Mouse (Mus musculus) liver, embryonic 14.5 days (tissue): ENCODE measurements around the gene Ube2h. TPM values are rescaled to one million over a fixed set of nuclear protein-coding genes. Genes with fewer than 3 reads are reported as not detected.

Experiments used
- ATAC-seq: fragments of 200-750 bp; cut with Nextera tagmentation; 2 replicates; pipeline ENCODE4 v1.8.0; 2017; ENCODE audit warnings: moderate number of reproducible peaks, mild to moderate bottlenecking, moderate library complexity; ENCODE audit not compliant: insufficient read depth
- DNase-seq, 3 experiments: peaks; one replicate each; pipeline ENCODE4 v3.0.0-alpha.2; 2012 to 2013; ENCODE audit warnings: low read depth in 3 of 3, low spot score in 3 of 3
- H3K27ac ChIP-seq: fragments of 300-500 bp; sonication (generic); 2 replicates; pipeline ENCODE4 v1.5.1; 2014; ENCODE audit warnings: moderate library complexity, mild to moderate bottlenecking, control low read depth, inconsistent platforms
- H3K27me3 ChIP-seq: fragments of 300-500 bp; sonication (generic); 2 replicates; pipeline ENCODE4 v1.6.1; 2014; ENCODE audit warnings: mild to moderate bottlenecking, low read length, moderate library complexity; ENCODE audit not compliant: control insufficient read depth, insufficient read depth
- H3K36me3 ChIP-seq: fragments of 300-500 bp; sonication (generic); replicated peaks from 2 replicates; pipeline ENCODE4 v1.6.1; 2014; ENCODE audit warnings: low read depth; ENCODE audit not compliant: control insufficient read depth, insufficient read depth
- H3K4me1 ChIP-seq, 2 experiments: fragments of 200-500 bp in 1 of 2; fragments of 300-500 bp in 1 of 2; sonication (generic) in 1 of 2; replicated peaks; 2 replicates each; pipeline ENCODE4 v1.6.1; 2012 to 2014; ENCODE audit warnings: antibody characterized with exemption in 1 of 2, inconsistent platforms in 1 of 2, low read length in 1 of 2; ENCODE audit not compliant: control insufficient read depth in 2 of 2, insufficient read depth in 2 of 2
- H3K4me2 ChIP-seq: fragments of 300-500 bp; sonication (generic); 2 replicates; pipeline ENCODE4 v1.6.1; 2014; ENCODE audit warnings: low read depth, mild to moderate bottlenecking, control low read depth, moderate library complexity
- H3K4me3 ChIP-seq, 2 experiments: fragments of 200-500 bp in 1 of 2; fragments of 300-500 bp in 1 of 2; sonication (generic) in 1 of 2; 2 replicates each; pipeline ENCODE4 v1.5.1; 2012 to 2014; ENCODE audit warnings: low read depth in 2 of 2, low read length in 2 of 2, mild to moderate bottlenecking in 2 of 2, control low read depth in 1 of 2, inconsistent platforms in 1 of 2, moderate library complexity in 1 of 2; ENCODE audit not compliant: insufficient read depth in 1 of 2
- H3K9ac ChIP-seq: fragments of 300-500 bp; sonication (generic); replicated peaks from 2 replicates; pipeline ENCODE4 v1.6.1; 2014; ENCODE audit warnings: mild to moderate bottlenecking, control low read depth, moderate library complexity
- H3K9me3 ChIP-seq: fragments of 300-500 bp; sonication (generic); 2 replicates; pipeline ENCODE4 v1.6.1; 2016; ENCODE audit warnings: low read length, mixed read lengths; ENCODE audit not compliant: control insufficient read depth
- CTCF ChIP-seq: IDR thresholded peaks from 2 replicates; pipeline ENCODE4 v1.5.1; 2016; ENCODE audit warnings: antibody characterized with exemption, low read depth, control low read depth
- EP300 ChIP-seq: IDR thresholded peaks from 2 replicates; pipeline ENCODE4 v1.6.1; 2016; ENCODE audit warnings: antibody characterized with exemption, low read depth
- WGBS: fragments of 180-500 bp; shearing (Covaris S2); extraction: QIAGEN DNeasy Blood & Tissue Kit; methylation state at CpG from one replicate; pipeline ENCODE4 v1.1.7; 2014; ENCODE audit not compliant: insufficient replicate concordance; 5-methylcytosine and 5-hydroxymethylcytosine counted together
- polyA plus RNA-seq, 2 experiments: library from polyadenylated mRNA; depleted of rRNA in 1 of 2; stranded (reverse) in 1 of 2; unstranded in 1 of 2; fragments of >200 nt; fragmentation: Nextera tagmentation in 1 of 2; extraction: Ambion mirVana in 1 of 2; gene quantifications; 2 replicates each; pipeline versions ENCODE4 v1.2.1 to v1.2.3; 2012 to 2014

The Ube2h gene
- polyA plus RNA-seq, 2 experiments = 18.7 to 27.4 TPM

- H3K27ac ChIP-seq = no peak overlapping the region
- no peaks in the 10 kb centered on the region for H3K36me3 ChIP-seq
- no peaks in the 10 kb centered on the region for H3K4me1 ChIP-seq
- H3K9ac ChIP-seq = no peak overlapping the region
- H3K4me2 ChIP-seq = no peak overlapping the region
- WGBS = 62% methylated on average over 6 of the region's 6 CpGs
- H3K9me3 ChIP-seq = no peaks in the 10 kb centered on the region
- TF ChIP-seq CTCF (no peak), EP300 (no peak)
- no peak for DNase-seq
- no peak for ATAC-seq
- H3K27me3 ChIP-seq = no peaks in the 10 kb centered on the region
- H3K4me3 ChIP-seq = no peak overlapping the region
These were observed 42.4 kb upstream of the Ube2h start for GRCm38 (mm10) chr6:30346737-30347136.

DNA sequence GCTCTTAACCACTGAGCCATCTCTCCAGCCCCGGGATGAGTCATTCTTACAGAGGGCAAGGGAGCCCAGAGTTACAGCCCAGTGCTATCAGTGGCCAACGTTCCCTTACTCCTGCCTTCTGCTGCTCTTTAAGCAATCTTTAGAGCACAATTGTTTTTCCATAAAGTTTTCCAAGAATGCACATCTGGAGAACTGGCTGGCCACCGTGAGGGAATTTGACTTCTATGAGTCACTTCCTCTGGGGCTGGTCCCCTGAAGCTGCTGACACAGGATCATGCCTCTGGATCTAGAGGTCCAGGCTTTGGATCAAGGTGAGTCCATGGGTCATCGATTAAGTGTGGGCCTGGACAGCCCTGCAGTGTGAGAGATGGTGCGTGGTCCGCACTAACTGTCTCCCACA, 39.7 kb upstream of the Ube2h start:
- DNase-seq = no peak

GRCm38 (mm10) chr6:30340231-30340873, 36.0 kb upstream of the Ube2h start:
- ATAC-seq (no peak), DNase-seq (no peak)
- no peak overlapping the region for H3K9ac ChIP-seq
- peaks cover 0 to 7% of the 10 kb centered on the region in 2 experiments; a peak in 2 of 4 replicates for H3K4me1 ChIP-seq
- 40% methylated on average over 4 of the region's 4 CpGs for WGBS
- no peak overlapping the region for H3K4me2 ChIP-seq
- H3K9me3 ChIP-seq = no peaks in the 10 kb centered on the region
- no peak for TF ChIP-seq EP300
- no peak for TF ChIP-seq CTCF
- H3K27me3 ChIP-seq = no peaks in the 10 kb centered on the region
- H3K36me3 ChIP-seq = no peaks in the 10 kb centered on the region
- no peak overlapping the region for H3K27ac ChIP-seq
- H3K4me3 ChIP-seq = no peak overlapping the region

More for the DNA sequence above, 39.7 kb upstream of the Ube2h start:
- Histone ChIP-seq H3K4me2 (no peak overlapping the region), H3K27me3 (no peaks in the 10 kb centered on the region), H3K27ac (no peak overlapping the region), H3K4me1 (0 out of 4 replicates have a peak, but pooled peaks cover 0 to 2% of the 10 kb centered on the region in 2 experiments), H3K9me3 (no peaks in the 10 kb centered on the region), H3K4me3 (no peak overlapping the region), H3K9ac (no peak overlapping the region), H3K36me3 (no peaks in the 10 kb centered on the region)
- no peak for ATAC-seq
- TF ChIP-seq CTCF (no peak), EP300 (no peak)
- 65% methylated on average over 6 of the region's 6 CpGs for WGBS

DNA sequence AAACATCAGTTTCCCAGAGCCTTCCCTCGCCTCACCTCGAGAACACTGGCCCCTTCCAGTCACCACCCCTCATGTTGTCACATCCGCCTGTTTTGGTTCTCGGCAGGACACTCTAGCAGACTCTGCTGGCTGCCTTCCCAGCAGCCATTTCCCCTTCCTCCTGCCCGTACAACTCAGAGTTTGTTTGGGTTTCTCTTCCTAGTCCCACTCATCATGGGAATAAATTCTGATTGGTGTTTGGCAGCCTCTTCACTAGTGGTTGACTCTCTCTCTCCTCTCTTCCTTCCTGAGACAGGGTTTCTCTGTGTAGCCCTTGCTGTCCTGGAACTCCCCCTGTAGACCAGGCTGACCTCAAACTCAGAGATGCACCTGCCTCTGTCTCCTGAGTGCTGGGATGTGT, 32.6 kb upstream of the Ube2h start:
- peak in 2 of 3 experiments; percentile 4 to 19 for DNase-seq
- Histone ChIP-seq H3K4me2 (peak overlapping the region; percentile 19), H3K9me3 (no peaks in the 10 kb centered on the region), H3K4me1 (peaks cover 0 to 7% of the 10 kb centered on the region in 2 experiments; a peak in 2 of 4 replicates), H3K36me3 (no peaks in the 10 kb centered on the region), H3K9ac (no peak overlapping the region), H3K27ac (no peak overlapping the region), H3K27me3 (no peaks in the 10 kb centered on the region), H3K4me3 (no peak overlapping the region)
- TF ChIP-seq EP300 (no peak), CTCF (peak; percentile 27; the same call in 1 of the 2 replicates)
- WGBS = 11% methylated on average over 5 of the region's 5 CpGs
- peak; percentile 45; the same call in 1 of the 2 replicates for ATAC-seq

- Histone ChIP-seq H3K9ac (no peak overlapping the region), H3K4me1 (peaks cover 0 to 7% of the 10 kb centered on the region in 2 experiments; a peak in 2 of 4 replicates), H3K9me3 (no peaks in the 10 kb centered on the region), H3K4me3 (no peak overlapping the region), H3K27me3 (no peaks in the 10 kb centered on the region), H3K4me2 (no peak overlapping the region), H3K27ac (no peak overlapping the region), H3K36me3 (no peaks in the 10 kb centered on the region)
- DNase-seq (no peak), ATAC-seq (no peak)
- TF ChIP-seq EP300 (no peak), CTCF (no peak)
- WGBS = 58% methylated on average over 4 of the region's 4 CpGs
These were observed 27.9 kb upstream of the Ube2h start for GRCm38 (mm10) chr6:30332262-30332661.
